Mouse (Mus musculus): ENCODE results near the gene Cenpo.

DNA sequence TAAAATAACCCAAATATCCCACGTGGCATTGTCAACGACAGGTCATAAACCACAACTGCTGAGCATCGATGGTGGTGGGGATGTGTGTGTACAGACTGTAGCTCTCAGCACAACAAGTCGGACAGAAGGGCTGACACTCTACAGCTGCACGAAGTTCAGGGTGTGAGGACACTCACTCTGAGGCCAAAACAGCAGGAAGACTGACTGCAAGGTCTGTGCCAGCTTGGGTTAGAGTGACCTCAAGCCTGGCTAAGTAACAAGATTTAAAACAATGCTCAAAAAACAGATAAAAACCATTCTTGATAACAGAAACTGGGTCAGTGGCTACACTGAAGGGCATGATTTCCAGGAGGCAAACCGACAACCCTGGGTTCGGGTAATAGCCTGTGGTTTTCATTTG is 3.9 kb downstream of the Cenpo start:
- TF ChIP-seq CTCF (IDR thresholded peaks at IDR 0.05; ENCODE audit: low read depth, low read length): no peak
- no peak for TF ChIP-seq POLR2A (IDR thresholded peaks at IDR 0.05; ENCODE audit: borderline replicate concordance, low read depth, low read length)

All from bone marrow macrophage, adult 2 months (primary cell).